Mouse (Mus musculus) embryonic facial prominence, embryonic 14.5 days (tissue): Measurements from ENCODE around the gene Celsr1. TPM values are rescaled to one million over a fixed set of nuclear protein-coding genes. Genes with fewer than 3 reads are reported as not detected.

ENCODE experiments used
- ATAC-seq: fragments of 200-750 bp; cut with Nextera tagmentation; 2 replicates; pipeline ENCODE4 v1.8.0; 2017; ENCODE audit warnings: low read depth, moderate number of reproducible peaks, moderate TSS enrichment
- DNase-seq: peaks from one replicate; pipeline ENCODE4 v3.0.0-alpha.2; 2015; ENCODE audit warnings: low spot score
- H3K27ac ChIP-seq: fragments of 300-500 bp; sonication (generic); replicated peaks from 2 replicates; pipeline ENCODE4 v1.5.1; 2014; ENCODE audit warnings: low read depth, mild to moderate bottlenecking, low read length, moderate library complexity
- H3K27me3 ChIP-seq: fragments of 300-500 bp; sonication (generic); replicated peaks from 2 replicates; pipeline ENCODE4 v1.6.1; 2014; ENCODE audit warnings: low read length; ENCODE audit not compliant: control insufficient read depth, insufficient read depth
- H3K36me3 ChIP-seq: fragments of 300-500 bp; sonication (generic); 2 replicates; pipeline ENCODE4 v1.6.1; 2014; ENCODE audit warnings: low read length, mixed read lengths; ENCODE audit not compliant: control insufficient read depth, insufficient read depth
- H3K4me1 ChIP-seq: fragments of 300-500 bp; sonication (generic); 2 replicates; pipeline ENCODE4 v1.6.1; 2014; ENCODE audit warnings: antibody characterized with exemption, low read length; ENCODE audit not compliant: control insufficient read depth, insufficient read depth
- H3K4me2 ChIP-seq: fragments of 300-500 bp; sonication (generic); 2 replicates; pipeline ENCODE4 v1.6.1; 2014; ENCODE audit warnings: low read depth, mild to moderate bottlenecking, low read length, moderate library complexity, mixed read lengths
- H3K4me3 ChIP-seq: fragments of 300-500 bp; sonication (generic); 2 replicates; pipeline ENCODE4 v1.5.1; 2014; ENCODE audit warnings: low read depth, mild to moderate bottlenecking, low read length
- H3K9ac ChIP-seq: fragments of 300-500 bp; sonication (generic); 2 replicates; pipeline ENCODE4 v1.6.1; 2014; ENCODE audit warnings: low read depth, mild to moderate bottlenecking, low read length, moderate library complexity, mixed read lengths
- H3K9me3 ChIP-seq: fragments of 300-500 bp; sonication (generic); 2 replicates; pipeline ENCODE4 v1.6.1; 2016; ENCODE audit warnings: low read length; ENCODE audit not compliant: control insufficient read depth
- WGBS: fragments of 180-500 bp; shearing (Covaris S2); extraction: QIAGEN DNeasy Blood & Tissue Kit; methylation state at CpG from one replicate; pipeline ENCODE4 v1.1.7; 2014; 5-methylcytosine and 5-hydroxymethylcytosine counted together
- polyA plus RNA-seq: library from polyadenylated mRNA; unstranded; fragments of >200 nt; fragmentation: Nextera tagmentation; extraction: Ambion mirVana; gene quantifications from 2 replicates; pipeline ENCODE4 v1.2.1, GENCODE M21; 2014

The Celsr1 gene
- polyA plus RNA-seq, 1 experiment from 2014 or later, result 5.5 TPM

- ATAC-seq (no peak), DNase-seq (no peak)
- Histone ChIP-seq H3K4me2 (no peak overlapping the region), H3K27ac (no peak overlapping the region), H3K9ac (no peak overlapping the region), H3K9me3 (no peaks in the 10 kb centered on the region), H3K27me3 (no peaks in the 10 kb centered on the region), H3K4me1 (peaks cover 6% of the 10 kb centered on the region; the same call in 1 of the 2 replicates), H3K36me3 (no peaks in the 10 kb centered on the region), H3K4me3 (no peak overlapping the region)
- 50% methylated on average over 3 of the region's 3 CpGs for WGBS
Observed at GRCm38 (mm10) chr15:85982416-85982775, 51.2 kb downstream of the Celsr1 start.

- DNase-seq, result peak; percentile 71
Observed at GRCm38 (mm10) chr15:85981768-85982415, 51.7 kb downstream of the Celsr1 start.

GRCm38 (mm10) chr15:85977086-85977485, 56.5 kb downstream of the Celsr1 start:
- Histone ChIP-seq H3K9ac (no peak overlapping the region), H3K4me2 (no peak overlapping the region), H3K9me3 (no peaks in the 10 kb centered on the region), H3K27me3 (no peaks in the 10 kb centered on the region), H3K36me3 (no peaks in the 10 kb centered on the region), H3K4me3 (no peak overlapping the region), H3K4me1 (peaks cover 33% of the 10 kb centered on the region), H3K27ac (no peak overlapping the region)
- ATAC-seq, result no peak
- peak; percentile 56 for DNase-seq
- WGBS, result 75% methylated on average over 9 of the region's 9 CpGs

More at GRCm38 (mm10) chr15:85981768-85982415, 51.7 kb downstream of the Celsr1 start:
- Histone ChIP-seq H3K9ac (no peak overlapping the region), H3K36me3 (no peaks in the 10 kb centered on the region), H3K27me3 (no peaks in the 10 kb centered on the region), H3K9me3 (no peaks in the 10 kb centered on the region), H3K27ac (no peak overlapping the region), H3K4me3 (no peak overlapping the region), H3K4me2 (no peak overlapping the region), H3K4me1 (peaks cover 9% of the 10 kb centered on the region; the same call in 1 of the 2 replicates)
- 17% methylated on average over 11 of the region's 11 CpGs for WGBS
- peak; percentile 26; the same call in 1 of the 2 replicates for ATAC-seq

GRCm38 (mm10) chr15:85975746-85976145, 57.8 kb downstream of the Celsr1 start:
- Histone ChIP-seq H3K36me3 (no peaks in the 10 kb centered on the region), H3K4me3 (no peak overlapping the region), H3K9me3 (no peaks in the 10 kb centered on the region), H3K27ac (peak overlapping the region; percentile 45; the same call in 1 of the 2 replicates), H3K27me3 (no peaks in the 10 kb centered on the region), H3K4me1 (peaks cover 29% of the 10 kb centered on the region), H3K4me2 (peak overlapping the region; percentile 7; the same call in 1 of the 2 replicates), H3K9ac (no peak overlapping the region)
- 18% methylated on average over 16 of the region's 16 CpGs for WGBS
- DNase-seq (peak; percentile 70), ATAC-seq (no peak)

- peaks cover 29% of the 10 kb centered on the region for H3K4me1 ChIP-seq
- H3K4me3 ChIP-seq, result no peak overlapping the region
- H3K27ac ChIP-seq, result no peak overlapping the region
- H3K9ac ChIP-seq, result no peak overlapping the region
- no peak overlapping the region for H3K4me2 ChIP-seq
- ATAC-seq (peak; percentile 16; the same call in 1 of the 2 replicates), DNase-seq (no peak)
- 45% methylated on average over 5 of the region's 5 CpGs for WGBS
- H3K9me3 ChIP-seq, result no peaks in the 10 kb centered on the region
- no peaks in the 10 kb centered on the region for H3K27me3 ChIP-seq
- H3K36me3 ChIP-seq, result no peaks in the 10 kb centered on the region
Observed at GRCm38 (mm10) chr15:85971596-85971995, 62.0 kb downstream of the Celsr1 start.

- DNase-seq, result no peak
- WGBS, result 58% methylated on average over 8 of the region's 8 CpGs
- no peak overlapping the region for H3K9ac ChIP-seq
- ATAC-seq, result no peak
- H3K27ac ChIP-seq, result no peak overlapping the region
- no peaks in the 10 kb centered on the region for H3K9me3 ChIP-seq
- H3K27me3 ChIP-seq, result no peaks in the 10 kb centered on the region
- H3K4me3 ChIP-seq, result no peak overlapping the region
- H3K36me3 ChIP-seq, result no peaks in the 10 kb centered on the region
- H3K4me1 ChIP-seq, result peaks cover 20% of the 10 kb centered on the region
- no peak overlapping the region for H3K4me2 ChIP-seq
Observed at GRCm38 (mm10) chr15:85970441-85970840, 63.1 kb downstream of the Celsr1 start.

GRCm38 (mm10) chr15:85969707-85970153, 63.8 kb downstream of the Celsr1 start:
- Histone ChIP-seq H3K4me1 (peaks cover 15% of the 10 kb centered on the region), H3K27ac (peak overlapping the region; percentile 54; the same call in 1 of the 2 replicates), H3K4me3 (no peak overlapping the region), H3K27me3 (no peaks in the 10 kb centered on the region), H3K9me3 (no peaks in the 10 kb centered on the region), H3K36me3 (no peaks in the 10 kb centered on the region), H3K4me2 (no peak overlapping the region), H3K9ac (no peak overlapping the region)
- peak; percentile 70 for ATAC-seq
- 40% methylated on average over 3 of the region's 3 CpGs for WGBS
- DNase-seq, result peak; percentile 91

- Histone ChIP-seq H3K4me2 (no peak overlapping the region), H3K27ac (no peak overlapping the region), H3K36me3 (no peaks in the 10 kb centered on the region), H3K27me3 (no peaks in the 10 kb centered on the region), H3K9ac (no peak overlapping the region), H3K4me3 (no peak overlapping the region), H3K4me1 (peaks cover 11% of the 10 kb centered on the region), H3K9me3 (no peaks in the 10 kb centered on the region)
- ATAC-seq, result peak; percentile 13; the same call in 1 of the 2 replicates
- WGBS, result 82% methylated on average over 7 of the region's 7 CpGs
- no peak for DNase-seq
Observed at GRCm38 (mm10) chr15:85969291-85969690, 64.3 kb downstream of the Celsr1 start.

- no peak overlapping the region for H3K4me3 ChIP-seq
- H3K27me3 ChIP-seq, result no peaks in the 10 kb centered on the region
- no peak overlapping the region for H3K9ac ChIP-seq
- H3K4me2 ChIP-seq, result no peak overlapping the region
- WGBS, result 91% methylated on average over 7 of the region's 7 CpGs
- peaks cover 7% of the 10 kb centered on the region; the same call in 1 of the 2 replicates for H3K4me1 ChIP-seq
- H3K36me3 ChIP-seq, result no peaks in the 10 kb centered on the region
- no peak for DNase-seq
- H3K27ac ChIP-seq, result no peak overlapping the region
- ATAC-seq, result no peak
- H3K9me3 ChIP-seq, result no peaks in the 10 kb centered on the region
Observed at GRCm38 (mm10) chr15:85966032-85966431, 67.5 kb downstream of the Celsr1 start.
